Mouse (Mus musculus) urinary bladder, postnatal 4 days (tissue): ENCODE results near the gene Sema4a.

Experiments
- DNase-seq, 2 experiments: peaks; one replicate each; pipeline ENCODE4 v3.0.0; 2021 to 2022; ENCODE audit warnings: low spot score in 2 of 2

Sema4a gene

DNA sequence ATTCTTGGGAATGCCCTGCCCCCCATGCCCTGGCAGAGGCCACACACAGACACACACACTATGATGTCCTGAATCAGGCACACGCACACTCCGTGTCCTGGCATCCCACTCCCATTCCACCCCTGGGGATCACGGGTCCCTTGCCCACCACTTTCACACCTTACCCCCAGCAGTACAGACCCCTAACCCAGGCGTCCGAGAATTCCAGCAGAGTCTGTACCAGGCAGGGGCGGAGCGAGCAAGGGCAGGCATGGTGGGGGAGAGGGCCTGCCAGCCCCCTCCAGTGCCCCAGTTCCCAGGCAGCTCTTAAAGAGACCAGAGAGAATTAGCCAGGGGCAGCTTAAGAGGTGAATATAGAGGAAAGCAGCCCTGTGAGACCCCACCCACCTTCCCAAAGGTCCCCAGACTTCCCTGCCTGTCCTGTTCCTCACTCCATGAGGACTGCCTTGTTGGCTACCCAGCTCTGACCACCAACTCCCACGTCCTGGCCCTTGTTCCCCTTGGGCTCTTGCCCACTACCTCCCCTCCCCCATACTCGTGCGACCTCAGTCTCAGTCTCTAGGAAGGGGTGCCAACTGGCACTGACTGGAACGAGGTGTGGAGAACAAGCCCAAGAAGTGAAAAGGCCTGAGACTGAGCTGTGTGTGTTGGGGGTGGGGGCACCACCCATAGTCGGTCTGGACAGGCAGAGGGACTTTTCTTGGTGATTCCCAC, at the start of gene Sema4a:
Gene Sema4a (minus strand): TSS at position 200 of the 714 bp plus-strand sequence.
- no peak for DNase-seq

DNA sequence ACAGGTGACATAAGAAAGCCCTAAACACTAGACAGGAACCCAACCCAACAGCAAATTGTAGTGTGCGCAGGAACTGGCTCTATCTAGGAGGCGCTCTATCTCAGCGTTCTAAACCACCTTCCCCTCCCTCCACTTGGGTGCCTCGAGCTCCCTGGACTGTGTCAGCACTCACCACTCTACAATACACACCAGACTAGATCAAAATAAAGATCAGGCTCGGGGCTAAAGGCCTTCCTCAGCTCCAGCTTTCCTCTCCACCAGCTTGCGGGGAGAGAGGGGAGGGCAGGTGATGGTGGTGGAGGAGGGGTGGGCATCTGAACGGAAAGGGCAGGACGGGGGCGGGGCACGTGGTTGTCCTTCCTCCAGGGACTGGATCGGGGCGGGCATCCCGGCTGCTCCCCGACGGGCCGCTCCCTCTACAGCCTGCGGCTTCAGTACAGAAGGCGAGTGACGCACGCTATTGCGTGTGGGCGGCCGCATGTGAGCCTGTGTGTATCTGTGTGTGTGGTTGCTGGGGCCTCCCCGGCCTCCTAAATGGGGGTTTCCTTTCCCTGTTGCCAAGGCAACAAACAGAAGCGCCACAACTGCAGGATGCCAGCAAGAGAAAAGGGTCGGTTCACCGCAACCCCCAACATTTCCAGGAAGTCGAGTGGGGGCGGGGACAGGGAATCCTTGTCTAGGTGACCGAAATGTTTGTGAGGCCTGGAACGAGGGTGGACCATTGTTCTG, 48.9 kb upstream of the Sema4a start, which contains the start of gene Lmna:
Gene Lmna (minus strand): TSS at position 265 of the 729 bp plus-strand sequence.
- peak; percentile 92 to 96 for DNase-seq

DNA sequence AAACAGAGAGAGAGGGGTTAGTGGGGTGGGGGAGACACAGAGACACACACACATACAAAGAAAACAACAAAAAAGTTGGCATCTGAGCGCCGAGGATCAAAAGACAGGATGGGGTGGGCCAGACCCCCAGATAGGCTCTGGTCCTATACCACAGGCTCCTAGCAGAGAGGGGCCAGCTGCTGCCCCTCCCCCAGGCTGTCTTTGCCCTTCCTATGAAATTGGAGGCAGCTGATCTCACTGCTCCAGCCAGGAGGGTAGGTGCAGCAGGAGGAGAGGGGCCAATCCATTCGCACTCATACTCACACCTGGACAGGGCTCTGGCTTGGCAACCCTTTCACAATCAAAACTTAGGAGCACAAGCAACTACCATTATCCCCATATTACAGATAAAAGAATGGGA, 48.3 kb upstream of the Sema4a start:
- DNase-seq: no peak

DNA sequence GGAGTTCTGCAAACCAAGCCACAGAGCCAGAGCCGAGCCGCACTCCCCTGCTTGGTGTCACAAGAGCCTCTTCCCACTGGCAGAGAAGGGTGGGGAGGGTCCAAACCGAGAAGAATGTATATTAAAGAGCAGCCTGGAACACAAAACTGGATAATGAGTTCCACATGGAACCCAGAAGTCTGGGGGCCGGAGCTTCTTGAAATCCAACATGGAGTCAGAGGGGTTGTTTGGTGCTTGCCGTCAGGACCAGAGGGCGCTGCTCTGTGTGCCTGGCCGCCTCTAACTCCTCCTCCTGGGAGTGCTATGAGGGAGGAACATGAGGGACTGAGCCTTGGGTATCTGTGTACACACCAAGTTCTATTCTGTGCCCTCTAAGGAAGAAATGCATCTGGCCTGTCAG, 44.8 kb upstream of the Sema4a start:
- no peak for DNase-seq

DNA sequence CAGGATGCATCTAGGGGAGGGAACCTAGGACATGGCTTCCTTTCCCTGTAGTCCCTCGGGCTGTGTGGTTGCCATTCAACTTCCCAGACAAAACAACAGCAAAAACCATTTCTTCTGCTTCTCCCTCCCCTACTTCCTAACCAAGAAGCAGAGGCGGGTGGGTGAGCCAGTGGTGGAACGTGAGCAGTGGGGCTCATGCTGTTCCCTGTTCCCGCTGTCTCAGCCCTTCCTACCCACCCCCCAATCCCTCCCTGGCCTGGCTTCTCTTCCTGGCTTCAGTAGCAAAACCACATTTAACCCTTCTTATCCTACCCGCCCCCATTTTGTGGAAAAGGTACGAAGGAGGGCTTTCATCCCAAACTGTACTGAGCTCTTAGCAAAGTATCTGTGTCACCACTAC, 44.1 kb upstream of the Sema4a start:
- DNase-seq: no peak

DNA sequence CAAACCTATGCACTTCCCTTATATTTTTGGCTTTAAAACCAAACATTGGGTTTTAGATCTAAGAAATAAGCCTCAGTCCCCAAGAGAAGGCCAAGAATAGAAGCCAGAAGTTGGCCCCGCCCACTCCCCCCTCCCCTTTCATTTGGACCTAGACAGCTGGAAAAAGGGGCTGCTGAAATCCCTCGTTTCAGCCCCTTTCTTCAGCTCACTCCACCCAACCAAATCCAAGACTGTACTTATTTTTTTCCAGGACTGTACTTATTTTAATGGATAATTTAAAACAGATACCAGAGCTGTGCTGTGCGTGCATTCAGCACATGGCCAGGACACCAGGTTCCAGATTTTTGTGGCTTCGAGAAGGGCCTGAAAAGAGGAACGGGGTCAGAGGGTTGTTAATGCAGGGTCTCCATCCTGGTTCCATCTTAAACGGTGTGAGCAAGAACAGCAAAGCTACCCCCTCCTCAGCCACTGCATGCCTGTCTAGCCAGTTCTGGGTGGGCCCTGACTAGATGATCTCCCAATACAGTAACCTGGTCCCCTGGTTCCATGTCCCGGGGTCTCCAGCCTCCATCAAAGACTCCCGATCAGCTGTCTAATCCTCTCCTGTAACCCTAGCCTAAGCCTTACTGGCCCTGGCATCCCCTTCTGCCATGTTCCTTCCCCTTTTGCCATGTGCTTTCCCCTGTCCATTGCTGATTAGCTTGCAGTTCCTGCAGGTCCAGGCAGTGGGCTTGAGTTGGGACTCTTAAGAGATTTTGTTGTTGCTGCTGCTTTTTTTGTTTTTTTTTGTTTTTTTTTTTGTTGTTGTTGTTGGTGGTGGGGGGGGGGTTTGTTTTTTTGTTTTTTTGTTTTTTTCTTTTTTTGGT, 43.1 kb upstream of the Sema4a start:
- DNase-seq: no peak

DNA sequence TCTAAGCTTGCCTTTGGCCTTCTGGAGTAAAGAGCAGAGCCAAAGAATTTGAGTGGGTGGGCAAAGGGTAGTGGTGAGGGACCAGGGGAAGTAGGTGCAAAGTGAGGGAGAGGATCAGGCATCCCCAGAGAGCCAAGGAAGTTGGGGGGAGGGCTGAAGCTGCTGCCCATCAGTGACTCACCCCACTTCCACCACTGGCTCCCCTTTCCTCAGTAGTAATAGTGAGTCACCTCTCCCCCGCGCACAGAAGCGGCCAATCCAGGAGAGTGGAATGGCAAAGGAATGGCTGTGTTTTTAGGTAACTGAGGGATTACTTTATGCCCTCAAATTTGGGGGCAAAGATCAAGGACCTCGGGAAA, 42.5 kb upstream of the Sema4a start:
- DNase-seq: no peak

DNA sequence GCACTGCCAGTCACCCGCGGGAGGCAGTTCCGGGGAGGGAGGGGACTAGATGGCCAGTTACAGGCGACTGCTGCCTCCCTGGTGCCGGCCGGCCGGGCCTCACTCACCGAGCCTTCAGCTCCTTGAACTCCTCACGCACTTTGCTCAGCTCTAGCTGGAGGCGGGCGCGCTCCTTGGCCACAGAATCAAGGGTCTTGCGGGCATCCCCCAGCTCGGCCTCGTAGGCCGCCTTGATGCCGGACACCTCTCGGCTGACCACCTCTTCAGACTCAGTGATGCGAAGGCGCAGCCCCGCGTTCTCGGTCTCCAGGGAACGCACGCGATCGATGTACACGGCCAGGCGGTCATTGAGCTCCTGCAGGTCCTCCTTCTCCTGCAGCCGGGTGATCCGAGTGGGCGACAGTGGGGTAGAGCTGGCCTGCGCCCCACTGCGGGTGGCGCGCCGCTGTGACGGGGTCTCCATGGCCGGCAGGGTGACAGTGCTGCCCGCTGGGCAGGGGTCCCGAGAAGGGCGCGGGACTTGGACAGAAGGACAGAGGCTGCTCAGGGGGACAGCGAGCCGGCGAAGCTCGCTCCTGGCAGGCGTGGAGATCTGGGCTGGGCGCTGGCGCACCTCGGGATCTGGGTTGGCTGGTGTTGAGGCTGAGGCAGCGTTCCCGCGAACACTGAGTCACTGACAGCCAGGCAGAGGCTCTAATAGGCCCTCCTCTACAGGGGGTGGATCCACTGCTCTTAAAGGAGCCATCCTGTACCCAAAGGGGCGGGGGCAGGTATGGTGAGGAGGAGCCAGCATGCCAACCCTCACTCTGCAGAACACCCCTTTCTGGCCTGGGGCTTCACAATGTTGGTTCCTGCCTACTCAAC, 41.9 kb upstream of the Sema4a start:
- DNase-seq: peak; percentile 89 to 91

DNA sequence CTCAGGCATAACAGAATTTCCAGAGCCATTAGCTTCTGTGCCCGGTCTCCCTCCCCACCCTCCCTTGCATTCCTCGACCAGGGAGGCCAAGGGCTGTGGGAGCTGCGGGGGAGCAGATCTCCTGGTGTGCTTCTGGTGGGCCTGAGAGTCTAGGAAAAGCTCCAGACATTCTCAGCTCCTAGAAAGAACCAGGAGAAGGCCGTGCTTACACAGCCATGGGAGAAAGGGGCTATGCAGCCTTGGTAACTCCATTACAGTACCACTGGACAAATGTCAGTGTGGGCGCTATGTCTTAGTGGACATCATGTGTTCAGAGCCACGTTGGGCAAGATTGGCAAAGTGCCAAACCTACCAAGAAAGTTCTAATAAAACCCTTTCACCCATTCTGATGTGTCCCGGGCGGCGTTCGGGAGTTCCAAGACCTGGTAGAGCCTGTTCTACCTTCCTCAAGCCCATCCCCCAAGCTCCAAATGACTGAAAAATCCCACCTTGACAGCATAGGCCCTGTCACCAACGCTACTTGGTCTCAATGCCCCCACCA, 41.1 kb upstream of the Sema4a start:
- peak in 1 of 2 experiments; percentile 39 for DNase-seq

DNA sequence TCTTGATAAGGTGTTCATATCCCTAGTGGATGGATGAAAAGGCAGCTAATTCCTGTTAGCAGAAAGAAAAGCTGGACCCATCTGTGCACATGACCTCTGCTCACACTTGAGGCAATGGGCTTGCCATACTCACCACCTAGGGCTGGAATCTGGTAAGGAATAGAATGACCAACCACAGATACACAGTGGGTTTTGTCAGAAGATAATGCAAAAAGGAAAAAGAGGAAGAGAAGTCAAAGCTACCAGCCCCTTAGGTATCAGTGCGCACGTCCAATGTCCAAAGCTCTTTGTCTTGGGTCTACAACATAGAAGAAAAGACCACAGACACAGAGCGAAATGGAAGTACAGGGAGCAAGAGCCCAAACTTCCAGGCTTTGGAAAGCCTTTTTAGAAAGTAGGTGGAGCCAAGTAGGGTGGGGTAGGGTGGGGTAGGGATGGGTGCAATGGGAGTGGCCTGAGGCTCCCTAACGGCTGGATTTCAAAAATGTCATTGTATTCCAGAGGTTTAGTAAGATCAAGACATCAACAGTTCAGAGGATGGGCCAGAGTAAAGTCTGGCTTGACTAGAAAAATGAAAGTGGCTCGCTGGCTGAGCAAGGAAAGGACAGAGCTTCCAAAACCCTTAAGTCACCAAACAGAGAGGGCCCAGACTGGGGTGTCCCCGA, 40.5 kb upstream of the Sema4a start:
- DNase-seq: no peak

DNA sequence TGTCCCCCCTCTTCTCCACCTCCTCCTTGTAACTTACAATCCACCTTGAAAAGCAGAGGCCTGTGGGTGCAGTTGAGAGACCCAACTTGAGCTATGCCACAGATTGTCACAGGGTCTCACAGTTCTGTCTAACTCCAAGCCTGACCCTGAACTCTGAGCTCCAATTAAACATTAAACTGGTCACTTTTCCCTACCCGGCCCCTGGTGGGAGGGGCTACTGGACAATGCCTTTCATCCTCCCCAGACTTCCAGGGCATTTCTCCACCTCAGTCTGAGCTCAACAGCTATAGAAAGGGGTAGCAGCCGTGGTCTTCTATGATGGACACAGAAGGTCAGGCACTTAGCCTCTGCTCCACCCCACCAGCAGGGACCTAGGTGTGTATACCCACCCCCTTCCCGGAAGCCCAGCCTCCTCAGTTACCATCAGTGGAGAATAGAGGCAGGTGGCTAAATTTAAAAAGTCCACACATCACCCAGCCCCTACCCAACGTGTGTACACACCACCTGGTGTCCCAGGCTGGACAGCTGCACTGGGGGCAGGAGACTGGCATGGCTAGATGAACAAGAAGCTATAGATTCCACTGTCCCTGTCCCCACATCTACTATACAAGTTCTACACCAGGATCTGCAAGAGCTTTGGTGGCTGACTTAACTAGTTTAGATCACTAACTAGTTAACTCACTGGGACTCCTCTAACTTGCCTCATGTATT, 39.8 kb upstream of the Sema4a start:
- DNase-seq: no peak

DNA sequence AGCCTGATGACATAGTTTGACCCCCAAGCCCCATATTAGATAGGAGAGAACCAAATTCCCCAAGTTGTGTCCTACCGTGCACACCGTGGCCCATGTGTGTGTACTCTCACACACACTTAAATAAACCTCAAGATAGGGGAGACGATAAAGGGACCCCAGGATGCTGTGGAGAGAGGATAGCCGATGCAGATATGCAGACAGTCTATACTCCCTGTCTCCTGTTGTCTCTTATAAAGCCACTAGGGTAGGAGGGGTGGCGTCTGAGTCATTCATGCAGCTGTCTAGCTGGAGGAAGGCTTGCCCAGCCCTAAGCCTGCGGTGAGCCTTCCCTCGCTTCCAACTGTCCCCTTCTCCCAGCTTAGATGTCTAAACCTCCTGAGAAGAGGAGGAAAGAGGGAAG, 39.1 kb upstream of the Sema4a start:
- DNase-seq: no peak

DNA sequence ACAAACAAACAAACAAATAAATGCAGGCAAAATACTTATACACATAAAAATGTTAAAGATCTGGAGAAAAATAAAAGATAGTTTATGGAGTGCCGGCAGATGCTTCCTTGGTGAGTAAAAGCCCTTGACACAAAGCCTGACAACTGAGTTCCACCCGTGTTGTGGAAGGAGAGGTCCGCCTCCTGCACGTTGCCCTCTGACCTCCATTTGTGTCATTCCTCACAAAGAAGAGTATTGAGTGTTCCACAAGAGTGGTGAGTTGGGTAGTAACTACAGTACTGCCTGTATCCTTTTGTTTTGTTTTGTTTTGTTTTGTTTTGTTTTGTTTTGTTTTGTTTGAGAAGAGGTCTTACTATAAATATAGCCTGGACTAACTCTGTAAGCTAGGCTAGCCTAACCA, 38.6 kb upstream of the Sema4a start:
- DNase-seq: no peak

DNA sequence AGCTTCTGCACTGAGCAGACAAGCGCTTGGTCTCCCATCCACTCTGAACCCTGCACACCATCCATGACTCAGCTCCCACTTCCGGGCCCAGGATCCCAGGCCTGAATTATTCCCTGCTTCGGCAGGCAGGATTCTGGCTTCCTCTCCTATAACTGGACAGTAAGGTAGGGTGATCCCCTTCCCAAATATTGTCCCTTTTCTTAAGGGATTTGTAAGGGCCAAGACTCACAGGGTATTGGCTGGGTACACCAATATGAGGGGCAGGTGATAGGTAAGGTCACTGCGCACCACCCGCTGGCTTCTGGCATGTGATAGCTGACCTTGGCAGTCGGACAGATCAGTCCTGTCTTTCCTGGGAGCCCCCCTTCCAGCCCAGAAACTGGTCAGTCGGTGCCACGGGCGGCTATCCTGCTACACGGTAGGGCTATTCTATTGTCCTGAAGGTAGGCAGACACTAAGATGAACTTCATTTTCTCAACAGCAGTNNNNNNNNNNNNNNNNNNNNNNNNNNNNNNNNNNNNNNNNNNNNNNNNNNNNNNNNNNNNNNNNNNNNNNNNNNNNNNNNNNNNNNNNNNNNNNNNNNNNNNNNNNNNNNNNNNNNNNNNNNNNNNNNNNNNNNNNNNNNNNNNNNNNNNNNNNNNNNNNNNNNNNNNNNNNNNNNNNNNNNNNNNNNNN, 34.9 kb upstream of the Sema4a start:
- no peak for DNase-seq

DNA sequence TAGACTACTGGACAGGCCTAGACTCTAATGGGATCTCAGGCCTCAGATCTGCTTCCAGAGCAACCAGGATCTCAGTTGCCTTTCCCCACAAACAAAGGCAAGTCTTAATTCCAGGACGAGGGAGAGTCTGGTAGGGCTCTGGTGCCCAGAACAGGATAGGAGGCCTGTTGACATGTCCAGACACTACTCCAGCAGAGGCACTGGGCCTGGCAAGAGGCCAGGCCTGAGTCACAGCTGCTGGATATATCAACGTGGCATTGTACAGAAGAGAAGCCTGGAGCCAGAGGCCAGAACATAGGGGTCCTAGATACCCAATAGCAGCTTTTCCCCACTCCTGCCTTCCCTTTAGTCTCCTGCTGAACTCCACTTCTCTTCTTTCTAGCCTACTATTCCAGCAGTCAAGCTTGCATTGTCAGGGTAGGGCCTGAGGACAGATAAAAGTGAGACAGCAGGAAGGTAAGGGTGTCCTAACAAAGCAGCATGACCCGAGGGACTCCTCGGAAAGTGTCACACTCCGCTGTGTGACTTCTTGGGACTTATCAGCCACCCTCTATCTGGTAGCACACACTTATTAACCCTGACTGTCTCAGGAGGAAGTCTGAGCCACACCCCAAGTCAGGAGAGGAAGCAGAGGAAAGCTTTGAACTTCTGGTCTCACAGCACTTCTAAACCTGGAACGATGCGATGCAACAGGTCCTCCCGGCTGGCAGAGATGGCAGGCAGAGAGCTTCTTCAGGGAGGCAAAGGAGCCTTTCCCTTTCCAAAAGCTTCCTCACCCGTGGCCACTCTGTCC, 34.0 kb upstream of the Sema4a start:
- DNase-seq: peak; percentile 60 to 63

DNA sequence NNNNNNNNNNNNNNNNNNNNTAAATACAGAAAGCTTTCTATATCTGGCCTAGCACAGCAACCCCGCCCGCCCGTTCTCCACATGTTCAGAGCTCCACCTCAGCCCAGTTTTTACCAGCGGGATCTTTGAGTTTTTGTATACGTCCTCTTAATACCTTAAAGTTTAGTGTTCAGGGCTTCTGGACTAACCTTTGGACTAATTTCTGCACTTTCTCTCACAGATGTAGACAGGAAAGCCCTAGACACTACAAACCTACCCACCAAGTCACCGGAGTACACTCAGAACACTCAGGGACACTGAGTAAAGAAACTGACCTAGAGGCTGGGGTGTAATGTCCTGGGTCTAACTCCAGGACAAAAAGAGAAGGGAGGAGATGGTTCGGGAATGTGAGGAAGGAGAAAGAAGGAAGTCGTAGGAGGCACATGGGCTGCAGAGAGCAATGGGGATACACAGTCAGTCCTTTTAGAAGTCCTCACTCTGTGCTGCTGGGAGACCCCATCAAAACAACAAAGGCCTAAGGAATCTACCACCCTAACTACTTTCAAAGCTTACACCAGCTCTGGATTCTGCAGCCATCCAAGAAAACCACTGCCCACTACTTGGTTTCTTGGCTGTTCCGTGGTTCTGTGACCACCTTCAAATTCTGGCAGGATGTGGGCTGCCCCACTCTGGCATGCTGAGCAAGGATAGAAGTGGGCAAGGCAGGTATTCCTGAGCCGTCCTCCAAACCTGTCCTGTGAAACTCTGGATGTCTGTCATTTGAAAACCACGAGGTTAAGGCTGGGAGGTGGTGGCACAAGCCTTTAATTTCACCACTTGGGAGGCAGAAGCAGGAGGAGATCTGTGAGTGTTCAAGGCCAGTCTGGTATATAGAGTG, 33.0 kb upstream of the Sema4a start:
- peak in 1 of 2 experiments; percentile 54 for DNase-seq

DNA sequence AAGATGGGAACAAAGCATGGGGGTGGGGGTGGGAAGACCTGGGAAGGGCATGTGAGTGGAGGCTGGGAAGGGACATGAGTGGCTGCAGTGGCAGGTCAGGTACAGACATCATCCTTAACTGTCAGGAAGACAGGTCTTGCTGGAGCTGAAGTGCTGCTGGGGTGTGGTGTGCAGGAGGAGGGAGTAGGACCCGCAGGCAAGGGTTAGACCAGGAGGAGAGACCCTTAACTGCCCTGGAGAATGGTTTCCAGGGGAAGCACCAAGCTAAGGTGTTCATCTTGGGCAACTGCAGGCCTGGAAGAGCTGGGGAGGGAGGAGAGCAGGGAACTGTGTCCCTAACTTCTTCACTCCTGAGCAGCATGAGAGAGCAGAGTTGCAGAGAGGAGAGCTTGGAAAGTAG, 26.4 kb upstream of the Sema4a start:
- DNase-seq: no peak

DNA sequence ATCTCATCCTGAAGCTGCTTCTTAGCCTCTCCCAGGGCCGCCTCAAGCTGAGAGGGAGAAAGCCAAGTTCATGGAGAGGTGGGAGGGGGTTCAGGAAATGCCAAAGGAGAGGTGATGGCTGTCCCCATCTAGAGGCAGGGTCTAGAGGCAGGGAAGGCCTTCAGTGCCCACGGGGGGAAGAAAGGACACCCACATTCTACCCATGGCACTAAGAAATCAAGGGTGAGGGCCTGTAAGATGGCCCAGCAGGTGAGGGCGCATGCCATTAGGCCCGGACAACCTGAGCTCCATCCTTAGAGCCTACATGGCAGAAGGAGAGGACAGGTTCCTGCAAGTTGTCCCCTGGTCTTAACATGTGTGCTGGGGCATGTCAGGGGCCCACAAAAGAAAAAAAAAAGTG, 25.9 kb upstream of the Sema4a start:
- no peak for DNase-seq
